Mouse (Mus musculus) brain, embryonic 18.5 days (tissue): ENCODE measurements at regions not wholly inside any gene's neighbourhood (a gene's known extent, or its start where the extent isn't known, plus 50 kb on each side); places are given as distances from the start of the nearest gene placed in this dataset.

Experiments used
- DNase-seq: peaks from one replicate; pipeline ENCODE4 v3.0.0-alpha.2; 2012; ENCODE audit warnings: low read depth, low spot score

DNA sequence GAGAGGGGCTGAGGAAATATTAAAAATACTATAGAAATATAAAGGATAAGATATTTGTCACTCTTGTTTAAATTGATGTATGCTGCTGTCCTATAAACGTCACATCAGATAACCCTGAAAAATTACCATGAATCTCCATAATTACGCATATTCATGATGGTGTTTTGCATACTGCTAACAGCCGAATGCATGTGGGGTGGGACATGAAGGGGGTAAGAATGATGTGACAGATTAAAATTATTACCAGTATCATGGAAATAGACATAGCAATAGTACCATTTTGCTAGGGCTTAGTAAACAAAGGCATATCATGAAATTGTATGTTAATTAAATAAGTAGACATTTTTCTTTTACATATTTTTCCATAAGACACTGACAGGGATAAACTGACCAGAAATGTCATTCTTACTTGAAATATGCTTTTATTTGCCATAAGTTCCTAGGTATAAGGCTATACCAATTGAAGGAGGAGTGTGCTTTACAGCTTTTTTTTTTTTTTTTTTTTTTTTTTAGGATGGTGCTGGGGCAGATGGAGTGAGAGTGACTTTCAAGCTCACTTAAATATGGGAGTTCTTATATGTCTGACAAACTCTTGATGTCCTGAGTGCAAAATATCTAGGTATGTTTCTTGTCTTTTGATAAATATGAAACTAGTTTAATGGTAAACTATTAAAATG is 349.8 kb upstream of the Tmem161b start:
- DNase-seq: no peak

DNA sequence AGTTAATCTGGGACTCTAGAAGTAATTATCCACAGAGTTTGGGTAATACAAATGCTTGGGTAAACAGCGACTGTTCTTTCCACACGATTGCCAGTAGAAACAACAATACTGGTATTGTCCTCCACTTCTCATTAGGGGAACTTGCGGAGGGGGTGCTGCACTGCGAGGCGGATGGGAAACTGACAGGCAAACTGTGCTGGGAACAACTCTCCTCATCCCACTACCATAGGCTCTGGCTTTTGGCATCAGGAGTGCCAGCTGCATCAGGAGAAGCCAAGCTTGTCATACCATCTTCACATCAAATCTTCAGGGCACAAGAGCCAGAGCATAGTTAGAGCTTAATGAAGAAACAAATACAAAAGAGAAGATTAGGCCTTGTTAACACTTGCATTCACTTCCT is 349.2 kb upstream of the Tmem161b start:
- no peak for DNase-seq

DNA sequence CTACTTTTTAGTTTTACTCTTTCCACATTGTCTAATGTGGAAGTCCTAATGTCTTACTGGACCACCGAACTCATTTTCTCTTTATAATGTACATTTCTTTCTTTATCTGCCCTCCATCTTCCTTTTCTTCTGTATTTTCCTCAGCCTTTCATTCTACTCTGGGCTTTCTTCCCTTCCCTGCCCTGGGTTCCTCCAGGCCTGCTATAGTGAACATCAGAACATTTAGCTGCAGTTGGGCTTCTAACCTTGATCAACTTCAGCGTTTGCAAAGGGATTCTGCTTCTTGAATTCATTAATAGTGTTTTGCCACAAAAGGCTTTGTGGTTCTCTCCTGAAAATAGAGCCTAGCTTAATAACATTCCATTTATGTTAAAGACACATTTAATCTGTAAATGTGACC is 342.5 kb upstream of the Tmem161b start:
- no peak for DNase-seq

- DNase-seq: no peak
Observed at GRCm38 (mm10) chr13:83880305-83880704, 341.8 kb upstream of the Tmem161b start.

- no peak for DNase-seq
Observed at GRCm38 (mm10) chr13:83880772-83881171, 341.3 kb upstream of the Tmem161b start.

DNA sequence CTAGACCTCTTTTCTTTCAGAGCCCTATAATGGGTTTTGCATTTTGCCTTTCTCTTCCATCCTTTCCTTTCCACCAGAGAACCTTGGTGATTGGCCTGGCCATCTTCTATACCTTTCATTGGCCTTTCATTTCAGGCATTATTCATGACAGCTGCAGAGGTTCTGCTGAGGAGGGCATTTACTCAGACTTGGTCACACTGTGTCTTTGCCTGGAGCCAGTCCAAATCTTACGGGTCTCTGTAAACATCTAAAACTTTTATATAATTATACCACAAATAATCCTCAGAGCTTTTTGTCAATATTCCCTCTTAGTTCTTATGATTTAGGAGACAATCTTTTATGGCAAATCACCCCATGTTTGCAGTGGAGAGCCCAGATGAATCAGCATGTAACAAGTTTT is 339.3 kb upstream of the Tmem161b start:
- DNase-seq: no peak

DNA sequence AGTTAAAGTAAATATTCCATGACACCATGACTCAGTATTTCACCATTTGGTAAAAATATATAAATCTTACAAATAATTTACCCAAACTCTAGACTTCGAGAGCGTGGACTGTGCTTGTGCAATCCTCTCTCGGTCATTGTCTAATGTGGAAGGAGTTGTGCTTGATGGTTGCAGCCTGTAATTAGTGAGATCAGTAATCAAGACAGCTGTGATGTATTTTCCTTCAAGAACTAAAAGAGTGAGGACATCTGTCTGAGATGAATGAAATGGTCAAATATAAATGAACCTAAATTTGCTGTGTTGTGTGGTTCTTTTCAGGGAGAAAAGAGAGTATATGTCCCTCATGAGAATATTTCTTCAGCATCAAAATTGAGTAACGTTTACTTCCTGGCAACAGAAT is 338.3 kb upstream of the Tmem161b start:
- DNase-seq: no peak

DNA sequence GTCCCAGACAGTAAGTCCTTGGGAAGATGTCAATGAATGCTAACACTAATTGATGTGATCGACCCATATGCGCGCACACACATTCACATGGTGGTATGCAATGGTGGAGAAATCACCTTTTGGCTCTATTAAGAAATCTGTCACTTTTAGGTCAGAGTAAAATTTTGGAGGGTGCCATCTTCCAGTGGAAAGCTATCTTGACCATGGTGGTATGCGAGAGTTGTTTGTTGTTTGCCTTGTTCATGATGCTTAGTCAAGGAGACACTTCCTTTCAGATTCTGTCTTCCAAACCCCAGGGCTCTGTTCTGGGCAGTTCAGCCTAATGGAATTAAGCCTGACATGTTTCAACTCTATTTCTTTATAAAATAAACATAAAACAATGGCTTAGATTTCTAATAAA is 337.9 kb upstream of the Tmem161b start:
- no peak for DNase-seq

GRCm38 (mm10) chr13:83884766-83885543 is 337.1 kb upstream of the Tmem161b start:
- no peak for DNase-seq

DNA sequence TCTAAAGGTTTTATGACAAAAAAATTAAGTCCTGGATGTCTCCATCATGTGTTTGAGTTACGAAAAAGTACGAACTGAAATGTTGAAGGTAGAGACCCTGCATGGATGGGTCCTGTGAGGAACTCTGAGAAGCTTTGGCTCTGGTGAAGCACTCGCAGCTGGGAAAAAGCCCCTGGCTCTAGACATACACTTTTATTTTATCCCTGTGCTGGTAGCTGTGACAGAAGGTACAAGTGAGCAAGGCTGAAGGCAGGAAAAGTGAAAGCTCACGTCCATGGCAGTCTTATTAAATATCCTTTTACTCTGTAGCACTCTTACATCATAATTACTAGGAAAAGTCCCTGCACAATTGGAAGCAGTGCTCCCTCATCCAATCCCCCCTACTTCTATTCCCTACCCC is 336.4 kb upstream of the Tmem161b start:
- no peak for DNase-seq

DNA sequence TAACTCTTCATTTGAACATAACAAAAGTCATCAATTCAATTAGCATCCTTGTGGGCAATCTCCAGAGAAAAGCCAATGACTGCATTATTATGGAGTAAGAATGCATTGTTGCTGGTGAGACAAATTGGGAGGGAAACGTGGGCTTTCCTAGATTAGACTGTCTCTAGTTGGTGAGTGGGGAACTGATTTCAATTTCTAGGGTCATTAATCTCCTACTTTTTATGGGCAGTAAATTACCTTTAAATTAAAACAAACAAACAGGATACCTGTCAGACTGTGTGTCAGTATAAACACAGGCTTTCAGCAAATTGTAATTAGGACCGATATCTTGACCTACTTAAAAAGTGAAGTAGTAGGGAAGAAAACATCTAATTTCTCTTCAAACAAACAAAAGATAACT is 307.4 kb upstream of the Tmem161b start:
- no peak for DNase-seq

GRCm38 (mm10) chr13:83932761-83933160 is 289.3 kb upstream of the Tmem161b start:
- no peak for DNase-seq

DNA sequence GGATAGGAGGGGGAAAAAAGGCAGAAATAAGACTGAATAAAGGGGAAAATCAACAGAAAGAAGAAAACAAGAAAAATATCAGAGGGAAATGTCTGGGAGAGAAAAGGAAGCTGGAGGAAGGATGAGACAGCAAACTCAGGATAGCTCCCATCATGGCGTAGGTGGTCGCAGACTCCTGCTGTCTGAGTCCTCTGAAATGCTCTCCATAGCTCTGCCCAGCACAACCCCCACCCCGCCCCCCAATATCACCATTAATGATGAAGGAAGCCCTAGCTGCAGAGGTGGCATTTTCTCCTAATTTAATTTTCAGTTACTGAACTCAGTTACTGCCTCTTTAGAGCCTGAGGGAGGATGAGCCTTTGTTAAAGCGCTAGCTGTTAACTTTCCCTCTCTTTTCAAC is 275.6 kb upstream of the Tmem161b start:
- no peak for DNase-seq

DNA sequence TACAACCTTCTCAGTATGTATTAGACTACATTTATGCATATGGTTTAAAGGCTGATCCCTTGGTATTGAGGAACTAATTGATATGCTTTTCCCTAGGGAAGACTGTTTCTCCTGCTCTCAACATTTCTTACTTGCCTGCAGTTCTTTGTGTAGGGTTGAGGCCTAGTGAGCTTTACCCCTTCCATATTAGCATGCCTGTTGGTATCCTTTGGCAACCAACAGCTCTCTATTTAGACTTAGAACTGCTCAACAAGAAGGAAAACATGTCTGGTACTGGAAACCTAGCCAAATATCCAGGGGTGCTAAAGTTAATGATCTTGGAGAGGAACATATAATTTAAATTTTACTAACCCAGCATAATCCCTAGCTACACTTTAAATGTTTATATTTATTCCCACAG is 270.9 kb upstream of the Tmem161b start:
- DNase-seq: no peak

- no peak for DNase-seq
Observed at GRCm38 (mm10) chr13:83951808-83952207, 270.3 kb upstream of the Tmem161b start.

DNA sequence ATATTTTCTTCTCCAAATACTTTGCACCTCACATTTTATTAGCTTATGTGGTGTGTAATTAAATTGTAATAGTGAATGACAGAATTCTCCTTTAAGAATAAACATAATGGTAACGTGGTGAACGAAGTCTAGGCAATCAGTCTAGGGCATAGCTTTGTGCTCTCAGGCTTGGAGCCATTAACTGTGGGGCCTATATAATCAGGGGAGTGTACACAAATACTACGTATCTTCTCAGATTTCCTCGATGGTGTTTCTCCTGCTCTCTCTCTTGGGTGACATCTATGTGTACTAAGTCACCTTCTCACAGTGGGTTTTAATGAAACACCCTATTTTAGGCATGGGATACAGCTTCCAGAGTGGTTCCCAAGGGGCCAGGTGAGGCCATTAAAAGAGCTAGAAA is 269.7 kb upstream of the Tmem161b start:
- DNase-seq: no peak

GRCm38 (mm10) chr13:83952862-83953261 is 269.2 kb upstream of the Tmem161b start:
- no peak for DNase-seq

DNA sequence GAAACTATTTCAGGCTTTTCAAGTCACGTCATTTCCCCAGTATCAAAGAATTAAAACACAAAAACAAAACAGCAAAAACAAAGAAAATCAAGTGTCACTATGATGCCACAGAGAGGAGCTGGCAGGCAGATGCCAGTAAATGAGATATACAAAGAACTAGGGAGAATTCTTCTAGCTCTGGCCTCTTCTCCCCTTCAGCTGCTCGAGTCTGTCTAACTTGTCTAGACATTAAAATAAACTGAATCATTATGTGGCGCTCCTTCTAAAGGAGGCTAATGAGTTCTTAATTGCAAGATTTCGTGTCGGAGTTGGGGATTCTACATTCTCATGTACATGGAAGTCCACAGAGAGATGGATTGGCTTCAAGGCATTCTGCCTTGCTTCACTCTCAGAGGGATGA is 266.4 kb upstream of the Tmem161b start:
- DNase-seq: no peak

DNA sequence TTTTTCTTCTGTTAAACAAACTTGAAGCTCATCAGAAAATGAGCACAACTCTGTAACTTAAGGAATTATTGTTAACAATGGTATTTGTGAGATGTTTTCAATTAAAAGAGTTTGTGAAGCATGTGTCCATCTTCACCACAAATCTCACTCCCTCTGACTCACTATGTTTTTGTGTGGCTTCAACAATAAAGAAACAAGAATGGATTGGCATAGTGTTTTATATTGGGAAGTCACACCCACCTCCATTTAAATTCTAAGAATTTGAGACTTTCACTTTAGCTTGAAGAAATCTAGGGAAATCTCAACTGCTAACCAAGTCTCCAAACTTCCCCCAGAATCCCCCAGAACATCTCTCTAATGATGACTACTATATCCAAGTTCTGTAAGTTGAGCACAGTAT is 243.6 kb upstream of the Tmem161b start:
- no peak for DNase-seq

GRCm38 (mm10) chr13:83979535-83979934 is 242.6 kb upstream of the Tmem161b start:
- DNase-seq: no peak

- peak; percentile 78 for DNase-seq
Observed at GRCm38 (mm10) chr13:83984651-83985331, 237.3 kb upstream of the Tmem161b start.

DNA sequence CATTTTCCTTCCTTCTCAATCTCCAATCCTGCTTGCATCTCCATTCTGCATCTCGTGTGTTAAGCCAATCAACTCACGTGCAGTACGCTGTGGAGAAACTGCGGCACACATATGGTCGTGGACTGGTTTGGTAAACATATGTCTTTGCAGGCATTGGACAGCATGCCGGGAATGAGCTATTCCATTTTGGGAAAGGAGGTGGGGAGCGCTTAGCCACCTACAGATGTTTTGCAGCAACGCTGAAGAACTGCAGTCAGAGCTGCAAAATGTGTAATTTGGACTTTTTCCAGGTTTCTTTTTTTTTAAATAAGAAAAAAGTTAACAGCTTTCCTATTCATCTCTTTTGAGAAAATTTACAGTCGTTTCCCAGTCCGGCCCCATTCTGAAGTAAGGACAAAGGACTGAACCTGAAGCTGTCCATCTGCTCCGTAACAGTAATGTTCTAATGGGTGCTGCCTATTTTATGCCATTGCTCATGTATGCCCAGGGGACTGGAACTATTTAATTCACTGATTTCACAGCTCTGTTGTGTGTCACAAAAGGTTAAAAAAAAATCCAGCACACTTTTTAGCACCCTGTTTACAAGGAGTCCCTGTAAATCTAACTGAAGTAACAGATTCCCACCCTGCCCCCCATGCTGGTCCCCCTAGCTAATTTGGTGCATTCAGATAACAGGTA is 234.2 kb upstream of the Tmem161b start:
- DNase-seq: peak; percentile 87
